Mouse (Mus musculus): ENCODE measurements at regions not wholly inside any gene's neighbourhood (a gene's known extent, or its start where the extent isn't known, plus 50 kb on each side); places are given as distances from the start of the nearest gene placed in this dataset.
A peak's percentile ranks its signal among the peaks of the same experiment; 100 is the strongest.

- DNase-seq (ENCODE audit: low spot score) = no peak
- no peaks in the 10 kb centered on the region for H3K36me3 ChIP-seq
- H3K27me3 ChIP-seq (ENCODE audit: insufficient read depth, poor library complexity, severe bottlenecking) = peaks cover 3% of the 10 kb centered on the region; the same call in 1 of the 2 replicates
- H3K4me1 ChIP-seq (replicated peaks) = no peaks in the 10 kb centered on the region; the same call in 1 of the 2 replicates
- WGBS = 80% methylated on average over 6 of the region's 6 CpGs
- H3K4me3 ChIP-seq = no peak overlapping the region
- no peak overlapping the region for H3K27ac ChIP-seq
- H3K9me3 ChIP-seq = no peaks in the 10 kb centered on the region
Observed at GRCm38 (mm10) chr3:128723100-128723499, 476.6 kb upstream of the Pitx2 start.

- Histone ChIP-seq H3K27me3 (ENCODE audit: insufficient read depth, poor library complexity, severe bottlenecking) (peaks cover 3% of the 10 kb centered on the region; the same call in 1 of the 2 replicates), H3K9me3 (no peaks in the 10 kb centered on the region), H3K36me3 (no peaks in the 10 kb centered on the region), H3K4me3 (no peak overlapping the region), H3K4me1 (replicated peaks) (no peaks in the 10 kb centered on the region; the same call in 1 of the 2 replicates), H3K27ac (no peak overlapping the region)
- 16% methylated on average over 5 of the region's 5 CpGs for WGBS
- DNase-seq (ENCODE audit: low spot score) = peak; percentile 14
Observed at GRCm38 (mm10) chr3:128720276-128720675, 479.4 kb upstream of the Pitx2 start.

- 64% methylated on average over 7 of the region's 7 CpGs for WGBS
- peaks cover 3% of the 10 kb centered on the region; the same call in 1 of the 2 replicates for H3K27me3 ChIP-seq (ENCODE audit: insufficient read depth, poor library complexity, severe bottlenecking)
- DNase-seq (ENCODE audit: low spot score) = no peak
- no peak overlapping the region for H3K27ac ChIP-seq
- H3K4me3 ChIP-seq = no peak overlapping the region
- no peaks in the 10 kb centered on the region for H3K36me3 ChIP-seq
- no peaks in the 10 kb centered on the region for H3K9me3 ChIP-seq
- no peaks in the 10 kb centered on the region; the same call in 1 of the 2 replicates for H3K4me1 ChIP-seq (replicated peaks)
Observed at GRCm38 (mm10) chr3:128719226-128719625, 480.5 kb upstream of the Pitx2 start.

GRCm38 (mm10) chr3:128707270-128707669, 492.4 kb upstream of the Pitx2 start:
- no peaks in the 10 kb centered on the region for H3K4me1 ChIP-seq (replicated peaks)
- H3K27ac ChIP-seq = no peak overlapping the region
- DNase-seq (ENCODE audit: low spot score) = no peak
- WGBS = 78% methylated on average over 3 of the region's 3 CpGs
- H3K27me3 ChIP-seq (ENCODE audit: insufficient read depth, poor library complexity, severe bottlenecking) = no peaks in the 10 kb centered on the region
- no peaks in the 10 kb centered on the region for H3K36me3 ChIP-seq
- no peaks in the 10 kb centered on the region for H3K9me3 ChIP-seq
- H3K4me3 ChIP-seq = no peak overlapping the region

GRCm38 (mm10) chr3:128668468-128669127, 531.1 kb upstream of the Pitx2 start:
- DNase-seq (ENCODE audit: low spot score) = no peak
- Histone ChIP-seq H3K4me1 (replicated peaks) (no peaks in the 10 kb centered on the region), H3K36me3 (no peaks in the 10 kb centered on the region), H3K27me3 (ENCODE audit: insufficient read depth, poor library complexity, severe bottlenecking) (no peaks in the 10 kb centered on the region), H3K4me3 (no peak overlapping the region), H3K9me3 (no peaks in the 10 kb centered on the region), H3K27ac (no peak overlapping the region)
- WGBS = 81% methylated on average over 8 of the region's 8 CpGs

GRCm38 (mm10) chr3:128665184-128665583, 534.5 kb upstream of the Pitx2 start:
- no peak for DNase-seq (ENCODE audit: low spot score)
- WGBS = 81% methylated on average over 3 of the region's 3 CpGs
- Histone ChIP-seq H3K4me3 (no peak overlapping the region), H3K4me1 (replicated peaks) (no peaks in the 10 kb centered on the region), H3K27me3 (ENCODE audit: insufficient read depth, poor library complexity, severe bottlenecking) (no peaks in the 10 kb centered on the region), H3K36me3 (no peaks in the 10 kb centered on the region), H3K27ac (no peak overlapping the region), H3K9me3 (no peaks in the 10 kb centered on the region)

GRCm38 (mm10) chr3:128636960-128637755, 562.5 kb upstream of the Pitx2 start:
- H3K27ac ChIP-seq = no peak overlapping the region
- WGBS = 80% methylated on average over 18 of the region's 18 CpGs
- H3K4me3 ChIP-seq = no peak overlapping the region
- no peaks in the 10 kb centered on the region for H3K36me3 ChIP-seq
- no peaks in the 10 kb centered on the region for H3K27me3 ChIP-seq (ENCODE audit: insufficient read depth, poor library complexity, severe bottlenecking)
- H3K4me1 ChIP-seq (replicated peaks) = no peaks in the 10 kb centered on the region
- no peaks in the 10 kb centered on the region for H3K9me3 ChIP-seq
- no peak for DNase-seq (ENCODE audit: low spot score)

GRCm38 (mm10) chr3:128627696-128628095, 572.0 kb upstream of the Pitx2 start:
- no peak for DNase-seq (ENCODE audit: low spot score)
- H3K27ac ChIP-seq = no peak overlapping the region
- no peaks in the 10 kb centered on the region for H3K4me1 ChIP-seq (replicated peaks)
- no peak overlapping the region for H3K4me3 ChIP-seq
- no peaks in the 10 kb centered on the region for H3K27me3 ChIP-seq (ENCODE audit: insufficient read depth, poor library complexity, severe bottlenecking)
- no peaks in the 10 kb centered on the region for H3K36me3 ChIP-seq
- H3K9me3 ChIP-seq = no peaks in the 10 kb centered on the region
- WGBS = 88% methylated on average over 1 of the region's 1 CpGs

GRCm38 (mm10) chr3:128616675-128617074, 583.0 kb upstream of the Pitx2 start:
- DNase-seq (ENCODE audit: low spot score) = no peak
- Histone ChIP-seq H3K36me3 (no peaks in the 10 kb centered on the region), H3K4me3 (no peak overlapping the region), H3K4me1 (replicated peaks) (no peaks in the 10 kb centered on the region), H3K9me3 (no peaks in the 10 kb centered on the region), H3K27me3 (ENCODE audit: insufficient read depth, poor library complexity, severe bottlenecking) (no peaks in the 10 kb centered on the region), H3K27ac (no peak overlapping the region)
- 87% methylated on average over 6 of the region's 6 CpGs for WGBS

GRCm38 (mm10) chr3:128613657-128614056, 586.0 kb upstream of the Pitx2 start:
- H3K9me3 ChIP-seq = no peaks in the 10 kb centered on the region
- H3K36me3 ChIP-seq = no peaks in the 10 kb centered on the region
- no peaks in the 10 kb centered on the region; the same call in 1 of the 2 replicates for H3K27me3 ChIP-seq (ENCODE audit: insufficient read depth, poor library complexity, severe bottlenecking)
- WGBS = 72% methylated on average over 9 of the region's 9 CpGs
- no peak for DNase-seq (ENCODE audit: low spot score)
- no peak overlapping the region for H3K27ac ChIP-seq
- H3K4me1 ChIP-seq (replicated peaks) = no peaks in the 10 kb centered on the region
- H3K4me3 ChIP-seq = no peak overlapping the region

- no peak for DNase-seq (ENCODE audit: low spot score)
- no peak overlapping the region for H3K4me3 ChIP-seq
- no peaks in the 10 kb centered on the region for H3K4me1 ChIP-seq (replicated peaks)
- no peak overlapping the region for H3K27ac ChIP-seq
- H3K36me3 ChIP-seq = no peaks in the 10 kb centered on the region
- 89% methylated on average over 6 of the region's 6 CpGs for WGBS
- H3K27me3 ChIP-seq (ENCODE audit: insufficient read depth, poor library complexity, severe bottlenecking) = no peaks in the 10 kb centered on the region; the same call in 1 of the 2 replicates
- H3K9me3 ChIP-seq = no peaks in the 10 kb centered on the region
Observed at GRCm38 (mm10) chr3:128610731-128611130, 588.9 kb upstream of the Pitx2 start.

GRCm38 (mm10) chr3:128608694-128609093, 591.0 kb upstream of the Pitx2 start:
- Histone ChIP-seq H3K27ac (no peak overlapping the region), H3K4me3 (no peak overlapping the region), H3K27me3 (ENCODE audit: insufficient read depth, poor library complexity, severe bottlenecking) (no peaks in the 10 kb centered on the region; the same call in 1 of the 2 replicates), H3K36me3 (no peaks in the 10 kb centered on the region), H3K4me1 (replicated peaks) (no peaks in the 10 kb centered on the region), H3K9me3 (no peaks in the 10 kb centered on the region)
- no peak for DNase-seq (ENCODE audit: low spot score)
- WGBS = 83% methylated on average over 3 of the region's 3 CpGs

Measured in hindbrain, embryonic 10.5 days (tissue).